Mouse (Mus musculus) c-Kit-positive CD71-negative TER-119-negative erythroid progenitor cells, embryonic 14.5 days (primary cell): ENCODE measurements around the gene Tgfb2.

Experiments
- DNase-seq: peaks from one replicate; pipeline ENCODE4 v3.0.0-alpha.2; 2013; ENCODE audit warnings: low read depth

Tgfb2 gene

DNA sequence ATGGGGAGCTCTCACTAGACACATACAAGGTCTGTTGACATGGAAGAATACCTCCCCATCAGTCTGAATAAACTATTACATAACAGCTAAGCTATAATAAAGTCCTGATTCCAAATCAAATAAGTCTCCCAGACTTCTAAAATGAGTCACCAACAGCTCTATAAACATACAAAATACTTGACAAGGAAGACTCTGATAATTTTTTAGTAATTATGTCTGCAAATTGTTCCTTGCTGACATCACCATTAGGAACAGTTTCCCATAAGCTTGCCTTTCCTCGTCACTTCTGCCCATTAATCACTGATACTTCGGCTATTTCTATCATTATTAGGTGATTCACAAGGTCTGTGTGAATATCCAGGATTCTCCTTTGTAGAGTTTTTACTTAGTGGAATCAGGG is 124.1 kb downstream of the Tgfb2 start:
- no peak for DNase-seq

DNA sequence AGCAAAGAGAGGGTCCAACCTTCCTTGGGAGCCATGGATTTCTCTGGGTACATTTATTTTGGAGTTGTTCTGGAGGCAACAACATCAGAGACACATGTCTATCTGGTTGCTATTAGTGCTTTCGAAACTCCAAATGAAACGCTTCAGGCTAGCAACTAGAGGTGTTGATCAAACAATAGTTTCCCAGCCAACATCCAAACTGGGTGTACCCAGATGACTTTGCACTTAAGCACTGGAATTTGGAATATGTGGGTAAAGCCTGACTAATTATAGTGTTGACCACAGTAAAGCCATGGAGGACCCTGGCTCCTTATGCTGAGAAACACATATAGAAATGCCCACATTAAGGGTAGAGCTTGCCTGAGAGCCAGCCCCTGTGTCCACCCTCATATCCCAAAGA is 124.7 kb downstream of the Tgfb2 start:
- DNase-seq = no peak

DNA sequence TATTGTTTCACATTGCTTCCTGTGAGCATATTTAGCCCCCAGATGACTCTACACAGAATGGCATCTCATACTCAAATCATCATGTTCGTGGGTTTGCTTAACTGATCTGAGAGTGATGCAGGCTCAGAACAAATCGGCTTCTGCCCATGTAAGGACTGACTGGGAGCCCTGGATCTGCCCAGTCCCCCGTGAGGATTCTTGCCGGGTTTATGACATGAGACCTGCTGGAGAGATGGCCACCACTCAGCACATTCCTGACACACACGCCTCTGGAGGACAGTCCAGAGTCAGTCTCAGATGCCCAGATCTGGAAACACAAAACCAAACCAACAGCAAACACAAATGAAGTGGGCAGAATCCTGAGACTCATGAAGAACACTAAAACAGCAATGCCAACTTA is 128.5 kb downstream of the Tgfb2 start:
- DNase-seq = no peak

DNA sequence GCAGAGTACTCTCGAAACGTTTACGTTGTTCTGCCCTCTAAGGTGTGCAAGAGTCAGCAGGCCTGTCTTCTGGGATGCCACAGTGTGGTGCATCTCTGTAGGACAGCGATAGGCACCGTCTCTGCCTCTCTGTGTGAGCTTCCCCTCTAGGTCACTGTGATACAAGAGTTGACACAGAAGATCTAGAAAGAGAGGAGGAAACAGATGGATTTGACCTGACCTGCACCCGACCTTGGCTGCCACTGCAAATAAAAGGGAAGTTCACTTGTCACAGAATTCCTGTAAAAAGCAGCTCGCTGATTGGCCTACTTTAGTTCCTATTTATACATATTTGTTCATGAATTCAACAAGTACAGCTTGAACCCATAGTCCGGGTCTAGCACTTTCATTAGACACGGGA is 130.2 kb downstream of the Tgfb2 start:
- no peak for DNase-seq

DNA sequence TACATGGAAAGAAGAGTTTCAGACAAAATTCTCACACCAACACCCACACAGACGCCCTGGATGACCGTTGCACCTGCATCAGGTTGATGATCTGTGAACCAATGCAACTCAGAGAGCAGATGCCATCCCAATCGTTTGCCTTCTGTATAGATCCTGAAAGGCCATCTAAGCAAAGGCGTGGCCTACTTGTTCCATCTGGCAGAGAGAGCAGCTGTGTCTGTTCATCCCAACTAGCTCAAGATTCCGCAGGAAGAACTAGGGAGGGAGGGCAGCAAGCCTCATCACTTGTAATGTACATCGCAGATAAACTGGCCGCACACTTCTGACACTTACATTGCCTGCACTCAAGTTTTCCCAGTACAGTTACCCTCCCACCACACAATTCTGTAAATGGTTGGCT is 130.7 kb downstream of the Tgfb2 start:
- DNase-seq = no peak
